Mouse (Mus musculus): ENCODE measurements around the gene Diras2. TPM values are rescaled to one million over a fixed set of nuclear protein-coding genes. Genes with fewer than 3 reads are reported as not detected.

Gene Diras2
- polyA plus RNA-seq, 1 experiment from 2014 or later: 0.43 TPM

DNA sequence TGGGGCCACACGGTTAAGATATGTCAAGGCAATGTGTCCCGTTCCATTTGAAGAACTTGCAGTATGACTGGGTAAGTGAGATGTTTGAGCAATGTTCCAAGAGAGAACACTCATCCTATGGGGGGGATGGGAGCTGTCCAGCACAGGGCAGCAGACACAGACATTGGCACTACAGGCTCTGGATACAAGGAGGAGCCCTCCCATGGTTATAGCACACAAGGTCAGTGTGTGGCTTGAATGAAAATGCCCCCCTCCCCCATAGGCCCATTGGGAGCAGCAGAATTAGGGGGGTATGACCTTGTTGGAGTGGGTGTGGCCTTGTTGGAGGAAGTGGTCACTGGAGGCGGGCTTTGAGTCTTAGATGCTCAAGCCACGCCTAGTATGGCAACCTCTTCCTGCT lies 12.7 kb downstream of the Diras2 start:
- Histone ChIP-seq H3K4me1 (ENCODE audit: control insufficient read depth, insufficient read depth, low read length) (no peaks in the 10 kb centered on the region), H3K4me2 (replicated peaks; ENCODE audit: low read depth, low read length) (no peak overlapping the region), H3K4me3 (ENCODE audit: low read depth, low read length) (no peak overlapping the region), H3K27me3 (ENCODE audit: control insufficient read depth, insufficient read depth, low read length) (no peaks in the 10 kb centered on the region), H3K9me3 (ENCODE audit: control insufficient read depth, low read depth, low read length) (no peaks in the 10 kb centered on the region), H3K27ac (ENCODE audit: low read length) (no peak overlapping the region), H3K36me3 (ENCODE audit: control insufficient read depth, insufficient read depth, low read length) (no peaks in the 10 kb centered on the region), H3K9ac (replicated peaks; ENCODE audit: low read depth, low read length) (no peak overlapping the region)
- WGBS: 95% methylated on average over 4 of the region's 4 CpGs
- no peak for ATAC-seq (ENCODE audit: insufficient number of reproducible peaks, insufficient read depth, low FRiP score, low read depth)

DNA sequence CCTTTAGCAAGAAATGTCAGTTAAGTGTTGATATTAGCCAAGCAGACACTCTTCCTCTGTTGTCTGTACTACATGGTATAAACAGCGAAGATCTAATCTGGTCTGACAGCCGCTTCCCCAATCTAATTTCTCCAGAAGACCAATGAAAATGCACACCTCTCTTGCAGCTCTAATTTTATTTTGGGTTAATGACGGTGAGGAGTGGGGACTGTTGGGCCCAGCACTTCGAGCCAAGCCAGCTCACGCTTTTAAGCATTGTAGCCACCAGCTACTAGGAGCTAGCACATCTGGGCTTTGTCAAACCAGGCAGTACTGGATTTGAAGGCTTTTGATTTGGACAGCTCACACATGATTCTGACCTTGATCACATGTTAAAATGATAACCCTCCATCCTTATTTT lies 14.1 kb downstream of the Diras2 start:
- no peaks in the 10 kb centered on the region for H3K9me3 ChIP-seq (ENCODE audit: control insufficient read depth, low read depth, low read length)
- 70% methylated on average over 5 of the region's 5 CpGs for WGBS
- H3K27ac ChIP-seq (ENCODE audit: low read length): no peak overlapping the region
- no peaks in the 10 kb centered on the region for H3K36me3 ChIP-seq (ENCODE audit: control insufficient read depth, insufficient read depth, low read length)
- H3K9ac ChIP-seq (replicated peaks; ENCODE audit: low read depth, low read length): no peak overlapping the region
- H3K4me1 ChIP-seq (ENCODE audit: control insufficient read depth, insufficient read depth, low read length): no peaks in the 10 kb centered on the region
- H3K4me3 ChIP-seq (ENCODE audit: low read depth, low read length): no peak overlapping the region
- ATAC-seq (ENCODE audit: insufficient number of reproducible peaks, insufficient read depth, low FRiP score, low read depth): no peak
- no peaks in the 10 kb centered on the region for H3K27me3 ChIP-seq (ENCODE audit: control insufficient read depth, insufficient read depth, low read length)
- no peak overlapping the region for H3K4me2 ChIP-seq (replicated peaks; ENCODE audit: low read depth, low read length)

- no peaks in the 10 kb centered on the region for H3K9me3 ChIP-seq (ENCODE audit: control insufficient read depth, low read depth, low read length)
Observed at GRCm38 (mm10) chr13:52516561-52516960, 14.5 kb downstream of the Diras2 start.

GRCm38 (mm10) chr13:52516051-52516450 lies 15.0 kb downstream of the Diras2 start:
- H3K27ac ChIP-seq (ENCODE audit: low read length): no peak overlapping the region
- H3K4me3 ChIP-seq (ENCODE audit: low read depth, low read length): no peak overlapping the region
- WGBS: 71% methylated on average over 3 of the region's 3 CpGs
- H3K4me2 ChIP-seq (replicated peaks; ENCODE audit: low read depth, low read length): no peak overlapping the region
- H3K9ac ChIP-seq (replicated peaks; ENCODE audit: low read depth, low read length): no peak overlapping the region
- H3K4me1 ChIP-seq (ENCODE audit: control insufficient read depth, insufficient read depth, low read length): no peaks in the 10 kb centered on the region
- H3K27me3 ChIP-seq (ENCODE audit: control insufficient read depth, insufficient read depth, low read length): no peaks in the 10 kb centered on the region
- H3K9me3 ChIP-seq (ENCODE audit: control insufficient read depth, low read depth, low read length): no peaks in the 10 kb centered on the region
- no peak for ATAC-seq (ENCODE audit: insufficient number of reproducible peaks, insufficient read depth, low FRiP score, low read depth)
- H3K36me3 ChIP-seq (ENCODE audit: control insufficient read depth, insufficient read depth, low read length): no peaks in the 10 kb centered on the region

More at GRCm38 (mm10) chr13:52516561-52516960, 14.5 kb downstream of the Diras2 start:
- Histone ChIP-seq H3K27ac (ENCODE audit: low read length) (no peak overlapping the region), H3K4me1 (ENCODE audit: control insufficient read depth, insufficient read depth, low read length) (no peaks in the 10 kb centered on the region), H3K27me3 (ENCODE audit: control insufficient read depth, insufficient read depth, low read length) (no peaks in the 10 kb centered on the region), H3K4me3 (ENCODE audit: low read depth, low read length) (no peak overlapping the region), H3K4me2 (replicated peaks; ENCODE audit: low read depth, low read length) (no peak overlapping the region), H3K36me3 (ENCODE audit: control insufficient read depth, insufficient read depth, low read length) (no peaks in the 10 kb centered on the region), H3K9ac (replicated peaks; ENCODE audit: low read depth, low read length) (no peak overlapping the region)
- 84% methylated on average over 4 of the region's 4 CpGs for WGBS
- ATAC-seq (ENCODE audit: insufficient number of reproducible peaks, insufficient read depth, low FRiP score, low read depth): no peak

- WGBS: 70% methylated on average over 3 of the region's 3 CpGs
- no peak overlapping the region for H3K9ac ChIP-seq (replicated peaks; ENCODE audit: low read depth, low read length)
- no peaks in the 10 kb centered on the region for H3K36me3 ChIP-seq (ENCODE audit: control insufficient read depth, insufficient read depth, low read length)
- no peak overlapping the region for H3K4me2 ChIP-seq (replicated peaks; ENCODE audit: low read depth, low read length)
- H3K4me1 ChIP-seq (ENCODE audit: control insufficient read depth, insufficient read depth, low read length): no peaks in the 10 kb centered on the region
- no peak for ATAC-seq (ENCODE audit: insufficient number of reproducible peaks, insufficient read depth, low FRiP score, low read depth)
- H3K9me3 ChIP-seq (ENCODE audit: control insufficient read depth, low read depth, low read length): no peaks in the 10 kb centered on the region
- no peak overlapping the region for H3K27ac ChIP-seq (ENCODE audit: low read length)
- H3K4me3 ChIP-seq (ENCODE audit: low read depth, low read length): no peak overlapping the region
- no peaks in the 10 kb centered on the region for H3K27me3 ChIP-seq (ENCODE audit: control insufficient read depth, insufficient read depth, low read length)
Observed at GRCm38 (mm10) chr13:52513554-52513953, 17.5 kb downstream of the Diras2 start.

DNA sequence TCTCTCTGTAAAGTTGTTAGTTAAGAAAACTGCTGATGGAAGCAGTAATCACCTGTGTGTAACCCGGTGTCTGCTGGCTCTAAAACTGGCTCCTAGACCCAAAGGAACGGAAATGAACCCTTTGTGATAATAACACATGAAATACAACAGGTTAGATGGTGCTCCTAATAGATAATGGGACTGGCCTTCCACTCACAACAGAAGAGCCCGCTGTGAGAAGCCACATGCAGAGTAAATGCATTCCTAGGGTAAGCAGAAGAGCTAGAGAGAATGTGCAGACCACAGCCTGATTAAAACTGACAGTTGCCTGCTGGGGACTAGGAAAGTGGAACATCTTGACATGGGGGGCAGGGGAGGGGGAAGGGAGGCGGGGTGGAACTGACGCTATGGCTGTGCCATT lies 18.7 kb downstream of the Diras2 start:
- Histone ChIP-seq H3K9ac (replicated peaks; ENCODE audit: low read depth, low read length) (no peak overlapping the region), H3K27me3 (ENCODE audit: control insufficient read depth, insufficient read depth, low read length) (no peaks in the 10 kb centered on the region), H3K9me3 (ENCODE audit: control insufficient read depth, low read depth, low read length) (no peaks in the 10 kb centered on the region), H3K4me2 (replicated peaks; ENCODE audit: low read depth, low read length) (no peak overlapping the region), H3K4me1 (ENCODE audit: control insufficient read depth, insufficient read depth, low read length) (no peaks in the 10 kb centered on the region), H3K36me3 (ENCODE audit: control insufficient read depth, insufficient read depth, low read length) (no peaks in the 10 kb centered on the region), H3K4me3 (ENCODE audit: low read depth, low read length) (no peak overlapping the region), H3K27ac (ENCODE audit: low read length) (no peak overlapping the region)
- no peak for ATAC-seq (ENCODE audit: insufficient number of reproducible peaks, insufficient read depth, low FRiP score, low read depth)
- WGBS: 64% methylated on average over 5 of the region's 5 CpGs

GRCm38 (mm10) chr13:52510172-52510880 lies 20.8 kb downstream of the Diras2 start:
- Histone ChIP-seq H3K27me3 (ENCODE audit: control insufficient read depth, insufficient read depth, low read length) (no peaks in the 10 kb centered on the region), H3K9me3 (ENCODE audit: control insufficient read depth, low read depth, low read length) (no peaks in the 10 kb centered on the region), H3K27ac (ENCODE audit: low read length) (no peak overlapping the region), H3K4me2 (replicated peaks; ENCODE audit: low read depth, low read length) (no peak overlapping the region), H3K4me3 (ENCODE audit: low read depth, low read length) (no peak overlapping the region), H3K9ac (replicated peaks; ENCODE audit: low read depth, low read length) (no peak overlapping the region), H3K36me3 (ENCODE audit: control insufficient read depth, insufficient read depth, low read length) (no peaks in the 10 kb centered on the region), H3K4me1 (ENCODE audit: control insufficient read depth, insufficient read depth, low read length) (no peaks in the 10 kb centered on the region)
- ATAC-seq (ENCODE audit: insufficient number of reproducible peaks, insufficient read depth, low FRiP score, low read depth): no peak
- 64% methylated on average over 4 of the region's 4 CpGs for WGBS

DNA sequence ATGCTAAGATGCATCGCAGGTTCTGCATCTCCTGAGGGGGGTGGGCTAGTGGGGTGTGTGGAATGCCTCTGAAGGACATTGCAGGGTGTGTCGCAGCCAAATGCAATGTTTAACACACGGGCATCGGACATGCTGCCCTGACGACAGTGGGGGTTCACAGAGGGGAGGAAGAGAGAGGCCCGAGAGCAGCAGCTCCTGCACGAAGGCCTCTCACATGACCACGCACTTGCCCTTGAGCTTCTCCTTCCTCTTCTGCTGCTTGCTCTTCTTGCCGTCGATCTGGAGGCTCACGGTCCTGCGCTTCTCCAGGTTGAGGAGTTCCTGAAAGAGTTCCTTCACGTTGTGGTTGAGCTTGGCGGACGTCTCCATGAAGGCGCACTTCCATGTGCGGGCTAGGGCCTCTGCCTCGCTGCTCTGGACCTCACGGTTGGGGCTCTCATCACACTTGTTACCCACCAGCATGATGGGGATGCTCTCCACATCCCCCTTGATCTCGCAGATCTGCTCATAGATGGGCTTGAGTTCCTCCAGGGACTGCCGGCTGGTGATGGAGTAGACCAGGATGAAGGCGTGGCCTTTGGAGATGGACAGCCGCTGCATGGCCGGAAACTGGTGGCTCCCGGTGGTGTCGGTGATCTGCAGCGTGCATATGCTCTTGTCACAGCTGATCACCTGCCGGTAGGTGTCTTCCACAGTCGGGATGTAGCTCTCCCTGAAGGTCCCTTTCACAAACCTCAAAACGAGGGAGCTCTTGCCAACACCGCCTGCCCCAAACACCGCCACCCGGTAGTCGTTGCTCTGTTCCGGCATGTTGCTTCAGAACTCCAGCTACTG lies 23.4 kb downstream of the Diras2 start:
- H3K27me3 ChIP-seq (ENCODE audit: control insufficient read depth, insufficient read depth, low read length): no peaks in the 10 kb centered on the region
- H3K4me3 ChIP-seq (ENCODE audit: low read depth, low read length): no peak overlapping the region
- H3K4me2 ChIP-seq (replicated peaks; ENCODE audit: low read depth, low read length): no peak overlapping the region
- no peak for ATAC-seq (ENCODE audit: insufficient number of reproducible peaks, insufficient read depth, low FRiP score, low read depth)
- WGBS: 88% methylated on average over 35 of the region's 35 CpGs
- H3K36me3 ChIP-seq (ENCODE audit: control insufficient read depth, insufficient read depth, low read length): no peaks in the 10 kb centered on the region
- H3K9ac ChIP-seq (replicated peaks; ENCODE audit: low read depth, low read length): no peak overlapping the region
- no peaks in the 10 kb centered on the region for H3K9me3 ChIP-seq (ENCODE audit: control insufficient read depth, low read depth, low read length)
- no peak overlapping the region for H3K27ac ChIP-seq (ENCODE audit: low read length)
- H3K4me1 ChIP-seq (ENCODE audit: control insufficient read depth, insufficient read depth, low read length): no peaks in the 10 kb centered on the region

All from stomach, embryonic 14.5 days (tissue).